Mouse (Mus musculus): ENCODE measurements at regions not wholly inside any gene's neighbourhood (a gene's known extent, or its start where the extent isn't known, plus 50 kb on each side); places are given as distances from the start of the nearest gene placed in this dataset.
"Not testable (repeated sequence)": the region's sequence is repeated elsewhere in the genome, so short reads cannot be mapped to it uniquely, and the experiment has no call there.

DNA sequence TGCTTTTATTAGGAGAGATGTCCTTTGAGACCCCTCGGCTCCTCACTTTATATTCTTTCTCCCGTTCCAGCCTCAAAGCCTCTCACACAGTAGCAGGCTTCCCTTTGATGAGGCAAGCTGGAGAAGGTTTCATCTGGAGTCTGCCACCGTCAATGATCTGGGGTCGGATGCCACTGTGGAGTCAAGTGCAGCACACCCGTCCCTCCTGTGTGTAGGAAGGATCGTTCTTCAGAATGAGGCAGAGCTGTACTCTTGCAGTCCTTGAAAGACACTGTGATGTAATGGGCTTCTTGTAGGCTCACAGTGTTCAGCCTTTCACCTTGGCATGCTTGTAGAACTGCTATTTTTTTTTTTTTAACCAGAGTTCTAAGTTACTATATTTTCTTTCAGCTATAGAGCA is 203.7 kb upstream of the Fbxl4 start:
- no peak overlapping the region for H3K4me3 ChIP-seq (ENCODE audit: low read depth, low read length)
- no peaks in the 10 kb centered on the region for H3K27me3 ChIP-seq (ENCODE audit: insufficient read depth, low read length)
- H3K4me1 ChIP-seq (ENCODE audit: insufficient read depth, low read length), result peaks cover 11% of the 10 kb centered on the region
- DNase-seq (ENCODE audit: low spot score), result no peak
- no peaks in the 10 kb centered on the region for H3K36me3 ChIP-seq (ENCODE audit: insufficient read depth, low read length)
- TF ChIP-seq CTCF (IDR thresholded peaks at IDR 0.05), result no peak
- ATAC-seq (ENCODE audit: low FRiP score), result 0 out of 2 replicates have a peak, but pooled peaks have one; percentile 18
- no peak overlapping the region for H3K9ac ChIP-seq (replicated peaks; ENCODE audit: low read length, poor library complexity, severe bottlenecking)
- 36% methylated on average over 6 of the region's 6 CpGs for WGBS
- no peak overlapping the region for H3K4me2 ChIP-seq (ENCODE audit: low read depth, low read length, poor library complexity, severe bottlenecking)
- no peaks in the 10 kb centered on the region for H3K9me3 ChIP-seq (ENCODE audit: low read length)
- H3K27ac ChIP-seq (ENCODE audit: low read depth, low read length), result no peak overlapping the region

DNA sequence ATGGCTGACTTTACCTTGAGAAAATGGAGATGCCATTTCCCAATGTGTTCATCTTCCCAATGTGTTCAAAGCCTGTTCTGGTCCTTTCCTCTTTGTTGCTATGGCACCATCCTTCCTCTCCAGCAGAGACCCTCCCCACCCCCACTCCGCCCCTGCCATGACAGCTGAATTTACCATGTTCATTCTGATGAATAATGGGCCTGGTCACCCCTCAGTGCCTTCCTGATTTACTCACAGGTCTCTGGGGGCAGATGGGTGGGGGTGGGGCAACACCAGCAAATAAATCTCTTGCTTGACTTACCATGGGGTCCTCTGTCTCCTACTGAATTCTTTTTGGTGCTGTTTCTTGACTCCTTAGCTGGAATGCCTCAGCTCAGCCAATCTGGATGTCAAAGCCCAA is 170.9 kb upstream of the Fbxl4 start:
- ATAC-seq (ENCODE audit: low FRiP score), result no peak
- Histone ChIP-seq H3K9ac (replicated peaks; ENCODE audit: low read length, poor library complexity, severe bottlenecking) (no peak overlapping the region), H3K4me2 (ENCODE audit: low read depth, low read length, poor library complexity, severe bottlenecking) (no peak overlapping the region), H3K4me3 (ENCODE audit: low read depth, low read length) (no peak overlapping the region), H3K4me1 (ENCODE audit: insufficient read depth, low read length) (no peaks in the 10 kb centered on the region), H3K27me3 (ENCODE audit: insufficient read depth, low read length) (no peaks in the 10 kb centered on the region), H3K36me3 (ENCODE audit: insufficient read depth, low read length) (no peaks in the 10 kb centered on the region), H3K9me3 (ENCODE audit: low read length) (no peaks in the 10 kb centered on the region), H3K27ac (ENCODE audit: low read depth, low read length) (no peak overlapping the region)
- DNase-seq (ENCODE audit: low spot score), result no peak
- WGBS, result 45% methylated on average over 1 of the region's 1 CpGs
- no peak for TF ChIP-seq CTCF (IDR thresholded peaks at IDR 0.05)

DNA sequence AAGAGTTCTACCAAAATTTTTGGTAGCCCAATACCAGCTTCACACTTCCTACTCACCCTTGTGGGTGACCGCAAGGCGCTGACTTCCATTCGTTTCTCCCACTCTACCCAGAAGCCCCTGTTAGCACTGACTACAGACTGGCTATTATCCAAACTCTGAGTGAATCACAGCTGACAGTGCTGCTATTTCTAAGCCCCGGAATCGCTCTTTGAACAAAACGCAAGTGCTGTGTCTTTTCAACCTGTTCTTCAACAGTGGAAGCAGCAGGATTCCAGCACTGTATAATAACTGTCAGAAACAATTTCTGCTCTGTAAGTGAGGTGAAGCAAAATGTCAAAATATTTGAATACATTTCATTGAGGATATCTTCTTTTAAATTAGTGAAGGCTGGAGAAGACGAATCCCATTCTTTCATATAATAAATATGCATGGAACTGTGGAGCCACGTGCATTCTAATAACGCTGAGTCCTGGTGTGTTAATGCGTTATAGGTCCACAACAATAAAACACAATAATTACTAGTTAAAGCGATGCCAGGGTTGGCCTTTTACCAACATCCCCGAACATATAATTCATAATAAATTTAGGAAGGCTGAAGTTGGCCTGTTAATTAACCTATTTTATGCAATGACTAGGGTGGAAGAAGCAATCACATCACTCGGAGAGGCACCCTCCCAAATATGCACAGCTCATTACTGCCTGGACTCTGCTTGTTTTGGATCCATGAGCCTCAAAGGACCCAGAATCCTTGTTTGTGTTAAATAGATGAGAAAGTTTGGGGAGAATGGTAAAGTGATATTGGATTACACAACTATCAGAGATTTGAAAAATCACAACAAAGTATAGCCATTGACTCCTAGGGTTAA is 169.0 kb upstream of the Fbxl4 start:
- no peak for TF ChIP-seq CTCF (IDR thresholded peaks at IDR 0.05)
- no peak overlapping the region for H3K9ac ChIP-seq (replicated peaks; ENCODE audit: low read length, poor library complexity, severe bottlenecking)
- no peaks in the 10 kb centered on the region for H3K9me3 ChIP-seq (ENCODE audit: low read length)
- H3K4me1 ChIP-seq (ENCODE audit: insufficient read depth, low read length), result no peaks in the 10 kb centered on the region
- DNase-seq (ENCODE audit: low spot score) (peak; percentile 56), ATAC-seq (ENCODE audit: low FRiP score) (peak; percentile 52; the same call in 1 of the 2 replicates)
- 38% methylated on average over 13 of the region's 13 CpGs for WGBS
- H3K27me3 ChIP-seq (ENCODE audit: insufficient read depth, low read length), result no peaks in the 10 kb centered on the region
- no peaks in the 10 kb centered on the region for H3K36me3 ChIP-seq (ENCODE audit: insufficient read depth, low read length)
- H3K4me2 ChIP-seq (ENCODE audit: low read depth, low read length, poor library complexity, severe bottlenecking), result no peak overlapping the region
- no peak overlapping the region for H3K4me3 ChIP-seq (ENCODE audit: low read depth, low read length)
- H3K27ac ChIP-seq (ENCODE audit: low read depth, low read length), result no peak overlapping the region

DNA sequence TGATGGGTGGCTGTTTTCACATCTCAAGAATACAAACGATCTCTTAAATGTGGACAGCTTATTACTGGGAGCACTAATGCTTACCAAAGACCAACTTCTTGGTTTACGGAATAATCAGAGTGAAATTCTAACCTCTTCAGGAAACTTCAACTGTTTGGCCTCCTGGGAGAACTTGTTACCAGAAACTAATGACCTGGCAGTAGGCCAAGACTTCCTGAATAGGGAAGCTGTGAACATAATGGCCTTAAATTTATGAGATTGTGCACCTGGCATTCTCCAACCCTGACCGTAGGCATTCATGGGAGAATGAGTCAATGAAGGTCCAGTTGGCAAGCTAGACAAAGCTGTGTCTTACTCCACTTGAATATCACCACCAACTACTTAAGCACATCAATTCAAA is 160.8 kb upstream of the Fbxl4 start:
- peak; percentile 32 for DNase-seq (ENCODE audit: low spot score)

DNA sequence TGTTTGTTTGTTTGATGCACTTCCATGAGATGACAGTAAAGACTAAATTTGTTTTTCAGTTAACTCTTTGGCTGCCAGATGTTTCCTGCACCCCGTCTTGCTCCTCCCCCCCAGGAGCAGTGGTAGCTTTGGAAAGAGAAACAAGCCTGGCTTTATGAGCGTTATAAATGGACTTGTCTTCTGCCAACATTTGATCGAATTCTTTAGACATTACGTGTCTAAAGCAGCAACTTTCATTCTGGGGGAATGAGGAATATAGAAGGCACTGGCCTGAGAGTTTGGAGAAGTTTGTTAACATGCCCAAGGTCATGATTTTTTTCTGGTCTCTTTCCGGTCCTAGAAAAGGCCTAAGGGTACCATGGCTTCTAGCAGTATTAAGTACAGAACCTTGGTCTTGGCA is 148.8 kb upstream of the Fbxl4 start:
- no peaks in the 10 kb centered on the region for H3K9me3 ChIP-seq (ENCODE audit: low read length)
- ATAC-seq (ENCODE audit: low FRiP score), result no peak
- no peak overlapping the region for H3K9ac ChIP-seq (replicated peaks; ENCODE audit: low read length, poor library complexity, severe bottlenecking)
- WGBS, result 83% methylated on average over 5 of the region's 5 CpGs
- no peak overlapping the region for H3K27ac ChIP-seq (ENCODE audit: low read depth, low read length)
- no peaks in the 10 kb centered on the region for H3K4me1 ChIP-seq (ENCODE audit: insufficient read depth, low read length)
- no peaks in the 10 kb centered on the region for H3K27me3 ChIP-seq (ENCODE audit: insufficient read depth, low read length)
- no peak for DNase-seq (ENCODE audit: low spot score)
- TF ChIP-seq CTCF (IDR thresholded peaks at IDR 0.05), result no peak
- no peak overlapping the region for H3K4me3 ChIP-seq (ENCODE audit: low read depth, low read length)
- no peak overlapping the region for H3K4me2 ChIP-seq (ENCODE audit: low read depth, low read length, poor library complexity, severe bottlenecking)
- H3K36me3 ChIP-seq (ENCODE audit: insufficient read depth, low read length), result no peaks in the 10 kb centered on the region

More for the DNA sequence above, 160.8 kb upstream of the Fbxl4 start:
- H3K27ac ChIP-seq (ENCODE audit: low read depth, low read length), result no peak overlapping the region
- WGBS, result 69% methylated on average over 3 of the region's 3 CpGs
- no peaks in the 10 kb centered on the region for H3K4me1 ChIP-seq (ENCODE audit: insufficient read depth, low read length)
- H3K9me3 ChIP-seq (ENCODE audit: low read length), result no peaks in the 10 kb centered on the region
- H3K9ac ChIP-seq (replicated peaks; ENCODE audit: low read length, poor library complexity, severe bottlenecking), result no peak overlapping the region
- H3K4me3 ChIP-seq (ENCODE audit: low read depth, low read length), result no peak overlapping the region
- H3K27me3 ChIP-seq (ENCODE audit: insufficient read depth, low read length), result no peaks in the 10 kb centered on the region
- H3K36me3 ChIP-seq (ENCODE audit: insufficient read depth, low read length), result no peaks in the 10 kb centered on the region
- TF ChIP-seq CTCF (IDR thresholded peaks at IDR 0.05), result no peak
- ATAC-seq (ENCODE audit: low FRiP score), result no peak
- H3K4me2 ChIP-seq (ENCODE audit: low read depth, low read length, poor library complexity, severe bottlenecking), result no peak overlapping the region

DNA sequence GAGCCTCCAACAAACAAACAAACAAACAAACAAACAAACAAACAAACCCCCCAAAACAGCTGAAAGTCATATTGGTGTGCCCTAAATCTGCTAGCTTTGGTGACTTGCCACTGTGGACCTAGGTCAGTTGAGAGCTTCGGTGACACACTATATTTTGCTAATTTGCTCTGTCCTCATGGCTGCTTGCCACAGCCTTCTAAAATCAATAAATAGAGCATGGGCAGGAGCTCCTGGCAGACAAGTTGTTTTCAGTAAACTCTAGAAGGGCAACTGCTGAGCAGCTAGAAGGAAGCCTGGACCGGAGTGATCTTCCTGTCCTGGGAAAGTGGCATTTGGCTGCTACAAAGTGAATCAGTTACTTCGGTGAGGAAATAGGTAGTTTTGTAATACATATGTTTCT is 119.7 kb upstream of the Fbxl4 start:
- WGBS, result 89% methylated on average over 3 of the region's 3 CpGs

DNA sequence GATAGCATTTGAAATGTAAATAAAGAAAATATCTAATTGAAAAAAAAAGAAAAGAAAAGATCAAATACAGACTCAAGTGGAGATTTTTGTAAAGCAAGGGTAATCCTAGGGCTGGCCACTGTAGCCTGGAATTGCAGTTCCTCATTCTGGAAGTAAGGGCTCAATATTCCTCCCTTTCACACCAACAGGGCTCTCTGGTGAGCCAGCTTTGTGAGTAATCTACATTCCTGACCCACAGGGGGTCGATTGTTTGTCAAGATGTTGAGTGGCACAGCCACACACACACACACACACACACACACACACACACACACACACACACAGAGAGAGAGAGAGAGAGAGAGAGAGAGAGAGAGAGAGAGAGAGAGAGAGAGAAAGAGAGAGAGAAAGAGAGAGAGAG is 107.1 kb upstream of the Fbxl4 start:
- not testable (repeated sequence) for DNase-seq (ENCODE audit: low spot score); H3K9ac ChIP-seq (replicated peaks; ENCODE audit: low read length, poor library complexity, severe bottlenecking); H3K4me3 ChIP-seq (ENCODE audit: low read depth, low read length); ATAC-seq (ENCODE audit: low FRiP score); H3K4me2 ChIP-seq (ENCODE audit: low read depth, low read length, poor library complexity, severe bottlenecking); H3K36me3 ChIP-seq (ENCODE audit: insufficient read depth, low read length); H3K27ac ChIP-seq (ENCODE audit: low read depth, low read length); H3K9me3 ChIP-seq (ENCODE audit: low read length); H3K4me1 ChIP-seq (ENCODE audit: insufficient read depth, low read length); H3K27me3 ChIP-seq (ENCODE audit: insufficient read depth, low read length)
- WGBS, result 27% methylated on average over 1 of the region's 1 CpGs

More for the DNA sequence above, 119.7 kb upstream of the Fbxl4 start:
- no peaks in the 10 kb centered on the region for H3K27me3 ChIP-seq (ENCODE audit: insufficient read depth, low read length)
- no peak for DNase-seq (ENCODE audit: low spot score)
- no peak overlapping the region for H3K27ac ChIP-seq (ENCODE audit: low read depth, low read length)
- H3K9ac ChIP-seq (replicated peaks; ENCODE audit: low read length, poor library complexity, severe bottlenecking), result no peak overlapping the region
- no peaks in the 10 kb centered on the region for H3K9me3 ChIP-seq (ENCODE audit: low read length)
- no peaks in the 10 kb centered on the region for H3K4me1 ChIP-seq (ENCODE audit: insufficient read depth, low read length)
- no peaks in the 10 kb centered on the region for H3K36me3 ChIP-seq (ENCODE audit: insufficient read depth, low read length)
- no peak overlapping the region for H3K4me2 ChIP-seq (ENCODE audit: low read depth, low read length, poor library complexity, severe bottlenecking)
- ATAC-seq (ENCODE audit: low FRiP score), result no peak
- no peak for TF ChIP-seq CTCF (IDR thresholded peaks at IDR 0.05)
- no peak overlapping the region for H3K4me3 ChIP-seq (ENCODE audit: low read depth, low read length)

Data from midbrain, postnatal 0 days (tissue).